Mouse (Mus musculus) cerebellum, adult 11 months (tissue): Measurements from ENCODE around the gene 4930524J08Rik.
A peak's percentile ranks its signal among the peaks of the same experiment; 100 is the strongest.

Experiments
- DNase-seq: peaks from one replicate; pipeline ENCODE4 v3.0.0; 2022

Gene 4930524J08Rik

GRCm38 (mm10) chr5:99978699-99979442, at the start of gene 4930524J08Rik, which contains the start of gene Hnrnpd:
4930524J08Rik (plus strand) TSS chr5:99979061.
Hnrnpd (minus strand) TSS chr5:99978938.
- peak; percentile 92 for DNase-seq

GRCm38 (mm10) chr5:99931910-99932309, 47.0 kb upstream of the 4930524J08Rik start:
- no peak for DNase-seq

- DNase-seq, result no peak
These were observed 39.4 kb upstream of the 4930524J08Rik start for GRCm38 (mm10) chr5:99939440-99939839.

- DNase-seq, result no peak
These were observed 37.6 kb upstream of the 4930524J08Rik start for GRCm38 (mm10) chr5:99941273-99941672.

DNA sequence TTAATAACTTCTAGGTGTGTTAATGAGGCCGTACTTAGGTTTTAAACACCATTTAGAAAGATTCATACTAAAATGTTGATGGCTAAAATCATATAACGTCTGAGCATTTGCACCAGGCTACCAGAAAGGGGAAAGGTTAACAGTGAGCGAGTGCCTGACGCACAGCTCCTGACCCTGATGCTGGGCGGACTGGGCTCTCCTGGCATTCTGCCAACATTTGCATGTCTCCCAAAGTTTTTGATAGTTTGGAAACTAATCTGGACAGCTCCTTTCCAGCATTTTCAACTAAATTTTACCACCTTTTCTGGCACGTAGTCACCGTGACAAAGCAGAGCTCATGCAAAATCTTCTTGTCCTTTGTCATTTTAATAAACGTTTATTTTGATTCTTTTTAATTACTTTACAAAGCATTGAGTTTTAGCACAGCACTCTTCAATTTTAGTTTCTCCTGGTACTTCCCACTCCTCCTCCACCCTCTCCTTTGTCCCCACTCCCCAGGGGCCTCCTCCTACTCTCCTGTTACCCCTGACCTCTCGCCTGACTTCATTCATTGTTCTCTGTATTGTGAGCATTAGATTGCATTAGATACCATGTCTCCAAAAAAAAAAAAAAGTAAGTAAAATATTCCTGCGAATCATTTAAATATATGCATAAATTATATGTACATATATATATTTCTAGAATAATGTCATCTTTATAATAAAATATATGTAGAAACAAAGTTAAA, 36.9 kb upstream of the 4930524J08Rik start:
- no peak for DNase-seq

DNA sequence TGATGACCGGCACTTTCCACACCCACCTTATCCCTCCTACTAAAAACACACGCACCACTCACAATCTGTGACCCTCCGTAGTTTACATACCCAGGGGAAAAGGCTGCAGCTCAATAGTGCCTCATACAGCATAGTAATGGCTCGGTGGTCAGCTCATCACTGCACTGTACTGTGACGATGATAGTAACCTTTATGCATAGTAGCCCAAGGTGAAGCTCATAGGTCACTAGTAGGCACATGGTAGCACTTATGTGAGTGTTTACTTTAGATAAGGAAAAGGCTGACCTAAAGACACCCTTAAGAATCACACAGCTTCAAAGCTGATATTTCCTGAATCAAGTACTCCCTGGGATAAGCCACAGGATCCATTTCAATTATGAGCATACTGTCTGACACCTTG, 26.3 kb upstream of the 4930524J08Rik start:
- DNase-seq, result no peak

GRCm38 (mm10) chr5:99953883-99954282, 25.0 kb upstream of the 4930524J08Rik start:
- DNase-seq, result no peak

DNA sequence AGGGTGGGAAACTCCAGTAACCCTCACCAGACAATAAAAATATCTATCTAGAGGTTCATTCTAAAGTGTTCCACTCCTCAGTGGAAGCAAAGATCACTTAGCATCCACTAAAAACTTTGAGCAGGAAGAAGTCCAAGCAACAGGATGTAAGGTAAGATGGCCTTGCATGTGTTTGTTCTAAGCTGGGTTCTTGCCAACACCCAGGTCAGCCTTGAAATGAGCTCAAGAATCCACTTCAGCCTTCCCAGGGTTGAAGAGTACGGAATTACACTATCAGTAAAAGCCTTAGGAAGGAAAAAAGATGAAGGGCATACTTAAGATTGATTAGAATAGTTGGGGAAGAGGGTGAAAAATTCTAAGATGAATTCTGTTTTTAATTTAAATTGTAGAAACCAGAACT, 20.2 kb upstream of the 4930524J08Rik start:
- no peak for DNase-seq

DNA sequence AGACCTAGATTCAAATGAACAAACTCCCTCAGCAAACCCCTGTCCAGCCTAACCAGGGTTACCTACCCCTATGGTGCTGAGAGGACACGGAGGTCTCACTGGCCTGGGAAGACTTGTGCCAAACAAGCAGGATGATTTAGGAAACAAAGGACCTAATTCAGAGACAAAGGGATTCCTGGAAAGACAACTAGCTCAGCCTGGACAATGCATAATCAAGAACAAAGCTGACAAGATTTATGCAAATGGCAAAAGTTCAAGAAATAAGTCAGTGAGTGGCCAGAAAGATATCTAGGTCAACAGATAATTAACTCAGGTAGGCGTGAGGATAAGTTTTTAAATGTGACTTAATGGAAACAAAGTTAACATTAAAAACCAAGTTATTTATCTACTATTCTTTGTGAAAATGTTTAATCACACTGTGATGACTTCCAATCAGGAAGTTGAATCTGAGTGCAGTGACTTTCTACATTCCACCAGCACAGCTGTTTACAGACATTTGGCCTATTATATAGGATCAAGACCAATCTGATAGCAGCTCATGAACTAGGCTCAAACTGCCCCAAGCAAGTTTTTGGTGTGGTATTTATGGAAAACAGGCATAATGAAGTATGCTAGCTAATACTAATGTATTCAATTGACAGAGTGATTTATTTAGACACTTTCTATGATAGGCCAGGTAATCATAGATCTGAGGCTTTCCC, 19.5 kb upstream of the 4930524J08Rik start:
- no peak for DNase-seq

GRCm38 (mm10) chr5:99959960-99960359, 18.9 kb upstream of the 4930524J08Rik start:
- DNase-seq, result no peak

GRCm38 (mm10) chr5:99973941-99974340, 4.9 kb upstream of the 4930524J08Rik start:
- no peak for DNase-seq

DNA sequence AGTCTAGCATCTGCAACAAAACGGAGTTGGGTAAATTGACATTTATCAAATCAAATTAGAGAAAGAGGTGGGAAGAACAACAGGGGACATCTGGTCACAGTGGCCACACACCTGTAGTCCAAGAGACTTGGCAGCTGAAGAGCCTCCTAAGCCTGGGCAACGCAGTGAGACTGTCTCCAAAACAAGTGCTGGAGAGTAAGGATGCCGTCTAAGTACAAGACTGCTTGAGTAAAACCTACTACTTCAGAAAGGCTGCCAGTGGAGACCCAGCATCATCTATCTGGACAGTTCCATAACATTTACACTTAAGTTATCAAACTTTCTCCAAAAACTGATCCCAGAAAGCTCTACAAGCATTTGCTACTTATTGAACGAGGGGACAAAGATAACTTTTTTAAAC, 3.8 kb upstream of the 4930524J08Rik start:
- DNase-seq, result no peak

DNA sequence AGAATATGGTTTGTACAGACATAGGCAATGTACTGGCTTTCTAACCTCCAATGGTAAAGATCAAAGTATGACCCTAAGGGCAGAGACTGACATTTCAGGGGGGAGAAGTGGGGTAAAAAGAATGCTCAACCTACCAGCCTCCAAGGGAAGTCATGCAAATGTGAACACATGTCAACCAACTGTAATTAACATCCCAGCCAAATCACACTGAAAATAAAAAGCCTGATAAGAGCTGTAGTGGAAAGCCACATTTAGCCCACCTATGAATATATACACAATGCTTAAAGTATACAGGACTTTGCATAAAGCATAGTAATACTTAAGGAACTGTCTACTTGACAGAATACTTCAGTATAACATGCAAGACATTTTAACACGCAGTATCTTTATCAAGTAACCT, 3.1 kb upstream of the 4930524J08Rik start:
- DNase-seq, result no peak

DNA sequence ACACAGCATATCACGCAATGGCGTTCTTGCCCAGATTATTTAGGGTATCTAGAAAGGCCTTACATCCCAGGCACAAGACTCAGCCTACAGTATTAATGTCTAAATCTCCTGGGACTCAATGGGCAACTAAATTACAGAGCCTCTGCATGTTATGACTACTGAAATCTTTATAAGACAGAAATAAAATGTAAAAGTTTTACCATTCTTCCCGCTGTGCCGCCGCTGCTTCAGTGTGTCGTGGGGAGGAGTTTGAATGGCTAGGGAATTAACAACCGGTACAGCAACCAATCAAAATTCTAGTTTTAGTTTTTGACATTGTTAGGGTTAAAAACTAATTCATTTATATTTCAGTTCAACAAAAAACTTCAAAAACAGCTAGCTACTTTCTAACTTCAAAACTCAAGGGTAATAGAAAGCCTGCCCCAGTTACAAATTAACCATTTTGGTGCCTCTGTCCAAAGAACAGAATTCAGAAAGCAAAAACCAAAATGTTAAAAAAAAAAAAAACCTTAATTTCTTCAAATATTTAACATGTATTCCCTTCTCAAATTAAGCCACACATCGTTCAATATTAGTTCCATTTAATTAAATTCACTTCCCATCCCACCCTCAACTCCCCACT, 2.4 kb upstream of the 4930524J08Rik start:
- no peak for DNase-seq

DNA sequence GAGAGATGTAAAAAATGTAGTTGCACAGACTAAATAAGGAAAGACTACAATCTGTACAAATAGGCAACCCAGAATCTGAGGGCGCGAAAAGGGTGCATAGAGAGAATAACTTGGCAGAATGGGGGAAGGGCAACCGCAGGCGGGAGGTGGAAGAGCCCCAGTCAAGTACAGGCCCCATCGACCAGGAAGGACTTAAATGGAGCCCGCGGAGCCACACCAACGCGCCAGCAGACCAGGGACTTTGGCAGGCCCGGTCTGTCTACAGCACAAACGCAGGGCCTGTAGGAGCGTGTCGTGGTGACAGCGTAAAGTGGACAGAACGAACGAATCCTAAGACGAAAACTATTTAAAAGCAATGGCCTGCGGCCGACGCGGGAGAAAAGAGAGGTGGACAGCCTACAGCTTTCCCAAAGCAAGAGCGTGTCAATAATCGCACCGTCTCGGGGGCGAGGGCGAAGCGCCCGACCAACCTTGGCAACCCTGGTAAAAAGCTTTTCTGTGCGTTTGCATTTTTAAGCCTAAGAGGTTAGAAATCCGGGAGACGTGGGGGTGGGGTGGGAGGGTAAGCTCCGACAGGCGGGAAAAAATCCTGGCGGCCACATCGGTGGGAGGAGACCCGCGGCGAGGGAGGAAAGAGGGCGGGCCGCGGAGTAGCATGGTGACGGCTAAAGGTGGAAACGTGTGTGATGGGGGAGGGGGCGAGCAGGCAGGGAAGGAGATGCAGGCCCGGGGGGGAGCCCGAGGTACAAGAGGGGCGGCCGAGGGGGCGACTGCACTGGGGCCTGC, 1.2 kb upstream of the 4930524J08Rik start:
- peak; percentile 66 for DNase-seq

GRCm38 (mm10) chr5:99983452-99984061, 4.7 kb downstream of the 4930524J08Rik start:
- DNase-seq, result no peak

GRCm38 (mm10) chr5:99994166-99994565, 15.3 kb downstream of the 4930524J08Rik start:
- no peak for DNase-seq

DNA sequence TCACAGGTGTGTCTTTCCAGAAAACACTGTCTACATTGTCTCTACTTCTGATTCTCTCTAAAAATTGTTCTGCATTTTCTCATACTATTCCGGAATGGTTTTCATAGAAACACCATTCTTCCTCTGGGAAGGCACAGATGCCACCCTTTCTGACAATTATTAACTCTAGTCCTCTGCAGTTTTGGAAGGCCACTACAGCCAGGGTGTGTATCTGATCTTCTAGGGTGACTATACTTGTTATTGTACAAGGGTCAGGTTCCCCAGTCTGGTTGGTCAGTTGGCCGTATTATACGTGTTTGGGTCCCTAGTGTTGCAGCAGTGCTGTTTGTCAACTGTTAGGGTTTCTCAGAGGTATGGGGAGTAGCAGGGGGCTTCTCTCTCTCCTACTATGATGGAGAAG, 15.8 kb downstream of the 4930524J08Rik start:
- no peak for DNase-seq

- no peak for DNase-seq
These were observed 21.2 kb downstream of the 4930524J08Rik start for GRCm38 (mm10) chr5:100000048-100000447.

DNA sequence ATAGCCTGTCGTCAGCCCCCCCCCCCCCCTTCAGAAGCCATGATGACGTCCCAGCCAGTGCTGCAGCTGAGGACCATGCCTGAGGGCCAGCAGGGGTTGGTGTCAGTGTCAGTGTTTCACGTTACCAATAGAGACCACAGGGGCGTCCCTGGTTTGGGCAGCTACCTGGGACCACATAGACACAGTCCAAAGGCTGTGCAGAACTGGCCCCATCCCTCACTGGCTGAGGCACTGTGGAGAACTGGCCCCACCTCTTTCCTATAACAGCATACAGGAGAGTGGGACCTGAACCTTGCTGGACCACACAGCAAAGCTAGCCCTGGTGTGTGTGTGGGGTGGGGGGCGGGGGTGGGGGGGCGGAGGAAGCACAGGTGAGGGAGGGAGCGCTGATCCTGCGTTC, 21.6 kb downstream of the 4930524J08Rik start:
- no peak for DNase-seq

DNA sequence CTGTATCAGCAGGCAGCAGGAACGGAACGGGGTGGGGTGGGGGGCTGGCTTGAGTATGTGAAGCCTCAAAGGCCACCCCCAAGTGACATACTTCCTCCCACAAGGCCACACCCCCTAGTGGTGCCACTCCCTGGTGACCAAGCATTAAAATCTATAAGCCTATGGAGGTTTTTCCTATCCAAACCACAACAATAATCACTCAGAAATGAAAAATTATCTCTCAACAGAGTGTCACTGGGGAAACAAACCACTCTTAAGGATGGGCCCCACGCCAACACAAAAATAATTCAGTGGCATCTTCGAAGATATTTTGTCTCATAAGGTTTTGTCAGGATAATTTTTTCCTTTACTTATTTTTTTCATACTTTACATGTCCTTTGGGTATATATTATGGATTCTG, 25.0 kb downstream of the 4930524J08Rik start:
- DNase-seq, result no peak

DNA sequence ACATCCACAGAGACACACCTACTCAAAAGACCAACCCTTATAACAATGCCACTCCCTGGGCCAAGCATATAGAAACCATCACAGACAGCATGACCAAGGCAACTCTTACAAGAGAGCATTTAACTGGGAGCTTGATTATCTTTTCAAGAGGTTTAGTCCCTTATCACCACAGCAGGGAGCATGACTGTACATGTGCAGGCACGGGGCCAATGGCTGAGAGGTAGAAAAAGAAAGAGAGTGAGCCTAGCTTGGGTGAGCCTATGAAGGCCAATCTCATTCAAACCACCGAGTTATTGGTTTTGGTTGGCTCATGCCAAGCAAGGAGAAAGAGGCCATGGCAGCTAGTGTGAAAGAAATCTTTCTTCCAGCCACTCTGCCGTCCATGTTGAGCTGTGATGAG, 26.6 kb downstream of the 4930524J08Rik start:
- no peak for DNase-seq
